Mouse (Mus musculus) limb, embryonic 11.5 days (tissue): ENCODE results near the gene Lypd5. TPM values are rescaled to one million over a fixed set of nuclear protein-coding genes. Genes with fewer than 3 reads are reported as not detected.
"Not testable (repeated sequence)": the region's sequence is repeated elsewhere in the genome, so short reads cannot be mapped to it uniquely, and the experiment has no call there.

Experiments used
- ATAC-seq: fragments of 200-750 bp; cut with Nextera tagmentation; 2 replicates; pipeline ENCODE4 v1.8.0; 2017; ENCODE audit warnings: low read depth; ENCODE audit not compliant: insufficient number of reproducible peaks, low FRiP score, low TSS enrichment
- DNase-seq: peaks from one replicate; pipeline ENCODE4 v3.0.0-alpha.2; 2015; ENCODE audit warnings: low spot score
- H3K27ac ChIP-seq: fragments of 300-500 bp; sonication (generic); replicated peaks from 2 replicates; pipeline ENCODE4 v1.5.1; 2014; ENCODE audit warnings: low read depth, mild to moderate bottlenecking, low read length
- H3K27me3 ChIP-seq: fragments of 300-500 bp; sonication (generic); 2 replicates; pipeline ENCODE4 v1.6.1; 2014; ENCODE audit warnings: mild to moderate bottlenecking, low read length, mixed read lengths; ENCODE audit not compliant: control insufficient read depth, insufficient read depth
- H3K36me3 ChIP-seq: fragments of 300-500 bp; sonication (generic); 2 replicates; pipeline ENCODE4 v1.6.1; 2014; ENCODE audit warnings: mild to moderate bottlenecking, low read length, moderate library complexity, mixed read lengths; ENCODE audit not compliant: control insufficient read depth, insufficient read depth
- H3K4me1 ChIP-seq: fragments of 300-500 bp; sonication (generic); 2 replicates; pipeline ENCODE4 v1.6.1; 2014; ENCODE audit warnings: low read length, mixed read lengths; ENCODE audit not compliant: control insufficient read depth, insufficient read depth
- H3K4me2 ChIP-seq: fragments of 300-500 bp; sonication (generic); 2 replicates; pipeline ENCODE4 v1.6.1; 2014; ENCODE audit warnings: low read depth, mild to moderate bottlenecking, moderate library complexity; ENCODE audit not compliant: severe bottlenecking
- H3K4me3 ChIP-seq: fragments of 300-500 bp; sonication (generic); 2 replicates; pipeline ENCODE4 v1.5.1; 2014; ENCODE audit warnings: low read depth, low read length
- H3K9ac ChIP-seq: fragments of 300-500 bp; sonication (generic); 2 replicates; pipeline ENCODE4 v1.6.1; 2014; ENCODE audit warnings: mild to moderate bottlenecking, low read length
- H3K9me3 ChIP-seq: fragments of 300-500 bp; sonication (generic); 2 replicates; pipeline ENCODE4 v1.6.1; 2016; ENCODE audit warnings: low read length; ENCODE audit not compliant: control insufficient read depth
- WGBS: fragments of 180-500 bp; shearing (Covaris S2); extraction: QIAGEN DNeasy Blood & Tissue Kit; methylation state at CpG from one replicate; pipeline ENCODE4 v1.1.7; 2014; 5-methylcytosine and 5-hydroxymethylcytosine counted together
- polyA plus RNA-seq: library from polyadenylated mRNA; unstranded; fragments of >200 nt; fragmentation: Nextera tagmentation; extraction: Ambion mirVana; gene quantifications from 2 replicates; pipeline ENCODE4 v1.2.1, GENCODE M21; 2014

The Lypd5 gene
- polyA plus RNA-seq, 1 experiment from 2014 or later: not detected

DNA sequence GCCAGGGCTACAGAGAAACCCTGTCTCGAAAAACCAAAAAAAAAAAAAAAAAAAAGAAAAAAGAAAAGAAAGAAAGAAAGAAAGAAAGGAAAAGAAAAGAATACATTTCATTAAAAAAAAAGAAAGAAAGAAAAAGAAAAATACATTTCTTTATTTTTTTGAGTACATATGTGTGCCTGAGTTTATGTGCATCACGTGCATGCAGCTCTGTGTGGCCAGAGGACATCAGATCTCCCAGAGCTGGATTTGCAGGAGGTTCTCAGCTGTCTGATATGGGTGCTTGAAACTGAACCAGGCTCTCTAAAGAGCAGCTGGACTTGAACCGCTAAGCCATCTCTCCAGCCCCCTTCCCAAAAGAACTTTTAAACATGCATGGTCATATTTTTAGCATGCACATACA is 45.1 kb downstream of the Lypd5 start:
- Histone ChIP-seq H3K9me3 (no peaks in the 10 kb centered on the region), H3K36me3 (no peaks in the 10 kb centered on the region), H3K27ac (peak overlapping the region; percentile 65), H3K27me3 (no peaks in the 10 kb centered on the region), H3K9ac (no peak overlapping the region), H3K4me3 (no peak overlapping the region), H3K4me2 (no peak overlapping the region), H3K4me1 (peaks cover 25% of the 10 kb centered on the region)
- 90% methylated on average over 2 of the region's 3 CpGs for WGBS
- DNase-seq: no peak
- ATAC-seq: no peak

DNA sequence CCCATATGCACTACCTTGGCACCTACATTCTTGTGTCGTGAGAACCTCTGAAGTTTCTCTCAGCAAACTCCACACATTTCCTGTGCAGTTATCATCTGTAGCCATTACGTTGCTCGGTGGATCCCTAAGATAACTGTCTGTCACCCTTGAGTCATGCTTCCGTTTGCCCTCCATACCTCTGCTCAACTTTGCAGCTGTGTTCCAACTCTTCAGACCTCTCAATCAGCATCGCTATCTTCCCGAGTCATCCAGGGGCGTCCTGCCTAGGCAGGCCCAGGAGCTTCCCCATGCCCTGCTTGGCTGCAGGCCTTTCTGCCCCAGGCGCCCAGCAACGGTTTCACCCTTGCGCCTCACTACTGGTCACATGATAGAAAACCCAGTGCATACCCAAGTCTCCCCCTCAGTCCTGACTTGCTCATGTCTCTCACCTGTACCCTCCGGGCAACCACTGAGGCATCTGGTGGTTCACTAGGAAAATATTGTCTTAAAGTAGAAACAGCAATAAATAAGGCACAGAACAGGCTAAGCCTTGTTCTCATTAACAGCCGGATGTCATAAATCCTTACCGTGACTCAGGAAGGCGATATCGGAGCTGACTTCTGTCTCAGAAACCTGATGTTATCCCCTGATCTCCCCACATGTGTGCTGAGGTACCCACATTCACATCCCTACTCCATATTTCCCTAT is 45.6 kb downstream of the Lypd5 start:
- peak overlapping the region; percentile 65 for H3K27ac ChIP-seq
- ATAC-seq: peak; percentile 5; the same call in 1 of the 2 replicates
- WGBS: 45% methylated on average over 15 of the region's 15 CpGs
- no peaks in the 10 kb centered on the region for H3K36me3 ChIP-seq
- no peak overlapping the region for H3K4me3 ChIP-seq
- H3K9ac ChIP-seq: no peak overlapping the region
- no peaks in the 10 kb centered on the region for H3K9me3 ChIP-seq
- no peak overlapping the region for H3K4me2 ChIP-seq
- H3K4me1 ChIP-seq: peaks cover 23% of the 10 kb centered on the region
- no peaks in the 10 kb centered on the region for H3K27me3 ChIP-seq
- DNase-seq: peak; percentile 65

DNA sequence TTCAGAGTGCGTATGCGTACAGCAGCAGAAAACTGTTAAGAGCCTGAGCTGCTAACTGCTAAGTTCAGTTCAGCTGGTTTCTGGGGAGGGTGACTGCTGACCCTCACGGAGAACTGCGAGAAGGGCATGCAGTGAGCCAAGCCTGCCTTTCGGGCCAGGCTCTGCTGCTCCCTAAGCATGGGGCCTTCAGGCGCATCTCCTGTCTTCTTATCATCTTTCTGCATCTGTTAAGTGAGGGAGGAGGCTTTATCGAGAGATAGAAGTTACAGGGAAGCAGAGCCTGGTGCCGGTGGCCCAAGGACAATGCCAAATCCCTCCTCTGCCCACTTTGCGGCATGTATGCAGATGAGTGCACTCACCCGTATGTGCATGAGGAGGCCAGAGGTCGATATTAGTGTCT is 47.8 kb downstream of the Lypd5 start:
- H3K4me1 ChIP-seq: peaks cover 11% of the 10 kb centered on the region
- H3K9me3 ChIP-seq: no peaks in the 10 kb centered on the region
- ATAC-seq: no peak
- H3K4me3 ChIP-seq: no peak overlapping the region
- H3K27ac ChIP-seq: no peak overlapping the region
- no peak overlapping the region for H3K4me2 ChIP-seq
- DNase-seq: no peak
- no peak overlapping the region for H3K9ac ChIP-seq
- H3K36me3 ChIP-seq: no peaks in the 10 kb centered on the region
- no peaks in the 10 kb centered on the region for H3K27me3 ChIP-seq
- WGBS: 83% methylated on average over 11 of the region's 11 CpGs

DNA sequence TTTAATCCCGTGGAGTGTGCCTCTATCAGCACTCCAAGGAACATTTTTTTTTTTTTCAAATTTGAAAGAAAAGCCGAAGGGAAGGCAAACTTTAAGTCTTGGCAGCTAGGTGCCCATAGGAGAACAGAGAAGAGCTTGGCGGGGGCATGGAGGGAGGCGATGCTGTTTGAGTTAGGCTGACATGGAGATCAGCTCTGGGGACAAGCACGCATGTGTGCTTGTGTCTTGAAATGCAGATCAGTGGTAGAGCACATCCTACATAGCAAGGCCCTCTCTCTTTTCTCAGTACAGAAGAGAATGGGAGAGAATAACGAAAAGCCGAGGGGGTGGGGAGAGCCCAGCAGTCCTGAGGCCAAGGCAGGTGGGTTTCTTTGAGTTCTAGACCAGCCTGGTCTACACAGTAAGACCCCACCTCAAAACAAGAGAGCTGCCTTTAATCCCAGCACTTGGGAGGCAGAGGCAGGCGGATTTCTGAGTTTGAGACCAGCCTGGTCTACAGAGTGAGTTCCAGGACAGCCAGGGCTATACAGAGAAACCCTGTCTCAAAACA is 49.4 kb downstream of the Lypd5 start:
- no peak for DNase-seq
- no peak for ATAC-seq
- WGBS: 97% methylated on average over 8 of the region's 8 CpGs
- Histone ChIP-seq H3K4me3 (no peak overlapping the region), H3K27ac (no peak overlapping the region), H3K4me2 (no peak overlapping the region), H3K36me3 (peaks cover 2% of the 10 kb centered on the region), H3K4me1 (peaks cover 11% of the 10 kb centered on the region), H3K27me3 (no peaks in the 10 kb centered on the region), H3K9ac (no peak overlapping the region), H3K9me3 (peaks cover 3% of the 10 kb centered on the region; the same call in 1 of the 2 replicates)

DNA sequence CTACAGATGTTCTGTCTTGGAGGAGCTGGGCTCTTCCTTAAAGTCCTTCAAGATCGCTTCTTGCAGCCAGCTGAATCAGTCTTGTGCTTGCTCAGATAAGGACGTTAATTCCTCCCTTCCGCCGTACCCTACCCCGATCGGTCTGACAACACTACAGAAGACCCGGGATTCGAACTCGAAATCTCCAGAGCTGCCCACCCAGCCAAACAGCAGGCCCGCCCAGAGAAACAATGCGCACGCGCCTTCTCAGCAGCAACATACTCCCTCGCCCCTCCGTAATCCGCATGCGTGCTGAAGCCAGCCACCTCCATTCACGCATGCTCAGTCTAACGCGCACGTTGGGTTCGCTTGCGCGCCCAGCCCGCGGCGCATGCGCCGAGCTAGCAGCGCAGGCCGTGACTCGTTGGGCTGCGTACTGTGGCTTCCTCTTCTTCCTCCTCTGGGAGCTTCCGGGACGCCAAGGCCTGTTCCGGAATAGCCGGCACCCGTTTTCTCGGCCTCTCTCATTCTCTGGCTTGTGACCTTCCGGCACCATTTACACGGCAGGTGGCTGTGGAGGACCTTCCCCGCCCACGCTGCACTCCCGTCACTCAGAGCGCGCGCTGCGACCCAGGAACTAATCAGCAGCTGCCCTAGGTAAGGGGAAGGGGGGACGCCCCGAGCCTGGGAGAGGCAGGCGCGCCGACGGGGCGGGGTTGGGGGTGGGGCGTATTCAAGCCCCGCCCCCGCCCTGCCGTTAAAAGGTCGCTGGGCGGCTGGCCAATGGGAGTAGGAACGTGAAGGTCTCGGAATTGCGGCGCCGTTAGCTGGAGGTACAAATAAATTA is 50.5 kb downstream of the Lypd5 start, which contains the start of gene Smg9:
Gene Smg9 (plus strand): TSS at position 364 of the 826 bp plus-strand sequence.
- 2% methylated on average over 66 of the region's 66 CpGs for WGBS
- Histone ChIP-seq H3K4me1 (peaks cover 7% of the 10 kb centered on the region), H3K36me3 (peaks cover 5% of the 10 kb centered on the region), H3K4me2 (peak within 1 kb of the TSS; percentile 51), H3K9me3 (peaks cover 3% of the 10 kb centered on the region; the same call in 1 of the 2 replicates), H3K27ac (peak within 1 kb of the TSS; percentile 92), H3K27me3 (no peaks in the 10 kb centered on the region), H3K4me3 (peak within 1 kb of the TSS; percentile 49), H3K9ac (peak within 1 kb of the TSS; percentile 71)
- ATAC-seq (peak; percentile 91), DNase-seq (peak; percentile 96)

DNA sequence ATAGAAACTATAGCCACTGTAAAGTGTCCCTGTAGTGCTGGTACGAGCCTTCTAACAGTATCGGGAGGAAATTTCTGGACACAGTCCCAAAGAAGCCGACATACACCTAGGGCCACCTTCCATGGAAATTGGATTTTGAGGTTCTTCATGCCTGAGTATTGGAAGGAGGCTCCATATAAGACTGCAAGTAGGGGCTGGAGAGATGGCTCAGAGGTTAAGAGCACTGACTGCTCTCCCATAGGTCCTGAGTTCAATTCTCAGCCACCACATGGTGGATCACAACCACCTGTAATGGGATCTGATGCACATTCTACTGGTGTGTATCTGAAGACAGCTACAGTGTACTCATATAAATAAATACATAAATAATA is 51.1 kb downstream of the Lypd5 start:
- Histone ChIP-seq H3K36me3 (peaks cover 5% of the 10 kb centered on the region), H3K4me1 (peaks cover 2% of the 10 kb centered on the region), H3K4me3 (peak overlapping the region; percentile 49), H3K27me3 (no peaks in the 10 kb centered on the region), H3K9me3 (peaks cover 3% of the 10 kb centered on the region; the same call in 1 of the 2 replicates), H3K27ac (peak overlapping the region; percentile 3; the same call in 1 of the 2 replicates), H3K9ac (peak overlapping the region; percentile 71), H3K4me2 (peak overlapping the region; percentile 51)
- ATAC-seq (peak; percentile 36; the same call in 1 of the 2 replicates), DNase-seq (no peak)
- WGBS: 22% methylated on average over 3 of the region's 3 CpGs

DNA sequence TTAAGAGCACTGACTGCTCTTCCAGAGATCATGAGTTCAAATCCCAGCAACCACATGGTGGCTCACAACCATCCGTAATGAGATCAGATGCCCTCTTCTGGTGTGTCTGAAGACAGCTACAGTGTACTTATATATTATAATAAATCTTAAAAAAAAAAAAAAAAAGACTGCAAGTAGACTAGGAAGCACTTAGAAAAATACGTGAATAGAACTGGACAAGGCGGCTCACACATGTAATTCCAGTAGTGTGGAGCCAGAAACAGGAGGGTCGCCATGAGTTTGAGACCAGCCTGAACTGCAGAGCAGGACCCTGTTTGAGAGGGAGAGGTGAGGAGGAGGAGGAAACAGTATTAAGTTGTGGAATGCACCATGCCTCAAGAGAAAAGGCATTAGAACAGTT is 51.5 kb downstream of the Lypd5 start:
- not testable (repeated sequence) for H3K9me3 ChIP-seq, H3K4me2 ChIP-seq, H3K4me3 ChIP-seq, H3K27ac ChIP-seq, H3K27me3 ChIP-seq, H3K36me3 ChIP-seq, DNase-seq, H3K4me1 ChIP-seq, ATAC-seq, H3K9ac ChIP-seq
- 93% methylated on average over 4 of the region's 4 CpGs for WGBS

DNA sequence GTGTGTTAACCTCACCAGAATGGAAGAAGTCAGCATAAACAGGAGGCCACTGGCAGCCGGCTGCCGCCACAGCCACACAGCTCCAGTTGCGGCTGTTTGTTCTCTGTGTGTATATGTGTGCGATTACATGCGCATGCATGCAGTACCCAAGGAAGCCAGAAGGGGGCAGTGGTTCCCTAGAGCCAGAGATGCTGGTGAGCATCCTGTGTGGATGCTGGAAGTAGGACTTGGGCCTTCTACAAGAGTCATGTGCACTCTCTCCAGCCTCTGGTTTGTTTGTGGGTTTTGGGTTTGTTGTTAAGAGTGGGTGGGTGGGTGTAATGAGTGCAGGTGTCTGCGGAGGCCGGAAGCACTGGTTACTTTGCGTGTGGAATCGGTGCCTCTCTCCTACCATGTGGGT is 53.9 kb downstream of the Lypd5 start:
- no peak overlapping the region for H3K9ac ChIP-seq
- H3K4me3 ChIP-seq: no peak overlapping the region
- H3K4me2 ChIP-seq: no peak overlapping the region
- DNase-seq: peak; percentile 44
- H3K4me1 ChIP-seq: peaks cover 5% of the 10 kb centered on the region
- peaks cover 12% of the 10 kb centered on the region for H3K36me3 ChIP-seq
- ATAC-seq: no peak
- no peaks in the 10 kb centered on the region for H3K27me3 ChIP-seq
- peaks cover 3% of the 10 kb centered on the region; the same call in 1 of the 2 replicates for H3K9me3 ChIP-seq
- H3K27ac ChIP-seq: no peak overlapping the region
- 99% methylated on average over 9 of the region's 9 CpGs for WGBS
